Mouse (Mus musculus) skeletal muscle tissue, adult 2 months (tissue): ENCODE measurements around the gene Gabbr2.
A peak's percentile ranks its signal among the peaks of the same experiment; 100 is the strongest.
"Not testable (repeated sequence)": the region's sequence is repeated elsewhere in the genome, so short reads cannot be mapped to it uniquely, and the experiment has no call there.

Source experiments
- DNase-seq: peaks from one replicate; pipeline ENCODE4 v3.0.0-alpha.2; 2012; ENCODE audit warnings: low read depth, low spot score

Gene Gabbr2

DNA sequence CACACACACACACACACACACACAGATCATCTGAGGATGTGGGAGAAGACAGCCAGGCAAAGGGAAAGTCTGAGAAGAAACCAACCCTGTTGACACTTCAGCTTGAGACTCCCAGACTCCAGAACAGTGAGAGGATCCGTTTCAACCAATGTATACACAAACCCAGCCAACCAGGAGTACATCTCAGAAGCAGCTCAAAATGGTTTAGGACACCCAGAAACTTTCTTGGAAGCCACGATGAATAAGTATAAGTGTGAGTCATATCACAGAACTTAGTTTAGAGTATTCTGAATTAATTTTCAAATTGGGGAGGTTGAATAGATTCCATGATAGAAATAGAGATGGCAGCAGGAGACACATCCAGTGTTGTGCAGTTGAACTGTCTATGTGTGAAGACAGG, 335.7 kb downstream of the Gabbr2 start:
- DNase-seq: no peak

- no peak for DNase-seq
Measured at GRCm38 (mm10) chr4:46655298-46655697, 336.4 kb downstream of the Gabbr2 start.

- DNase-seq: peak; percentile 83
Measured at GRCm38 (mm10) chr4:46650086-46650753, 341.5 kb downstream of the Gabbr2 start, which contains the start of gene Tbc1d2. Gene Tbc1d2 (minus strand): TSS chr4:46650209.

DNA sequence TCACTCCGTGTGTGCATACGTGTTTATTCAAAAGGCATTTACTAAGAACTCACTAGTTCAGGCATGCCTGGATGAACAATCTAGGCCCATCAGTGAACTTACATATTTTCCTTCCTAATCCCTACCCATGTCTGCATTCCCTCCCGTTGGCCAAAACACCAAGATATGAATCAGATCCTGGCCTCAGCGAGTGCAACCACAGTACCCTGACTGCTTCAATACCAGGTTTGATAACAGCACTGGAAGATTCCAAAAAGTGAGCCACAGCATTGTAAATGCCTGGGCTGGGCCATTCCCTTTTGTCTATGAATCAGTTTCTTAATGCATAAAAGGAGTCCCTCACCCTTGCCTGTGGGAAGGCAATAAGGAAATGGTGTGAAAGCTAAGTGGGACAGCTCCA, 342.5 kb downstream of the Gabbr2 start:
- no peak for DNase-seq

- no peak for DNase-seq
Measured at GRCm38 (mm10) chr4:46643676-46644112, 348.0 kb downstream of the Gabbr2 start.

- peak; percentile 38 for DNase-seq
Measured at GRCm38 (mm10) chr4:46642924-46643675, 348.6 kb downstream of the Gabbr2 start.

GRCm38 (mm10) chr4:46641283-46641682, 350.4 kb downstream of the Gabbr2 start:
- DNase-seq: no peak

DNA sequence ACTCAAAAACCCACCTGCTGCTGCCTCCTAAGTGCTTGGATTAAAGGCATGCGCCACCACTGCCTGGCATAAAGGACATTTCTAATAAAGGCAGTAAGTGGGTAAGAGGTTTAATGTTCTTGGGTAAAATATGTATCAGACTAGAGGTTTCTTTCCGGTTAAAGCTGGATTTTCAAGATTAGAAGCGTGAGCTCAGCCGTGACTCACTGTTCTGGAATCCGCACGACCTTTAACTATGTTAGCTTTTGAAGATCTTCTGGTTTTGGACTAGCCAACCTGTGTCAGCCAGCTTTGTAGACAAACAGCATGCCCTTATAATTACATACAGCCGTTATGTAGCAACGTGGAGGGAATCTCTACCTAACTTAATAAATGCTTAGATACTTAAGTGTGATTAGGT, 351.8 kb downstream of the Gabbr2 start:
- no peak for DNase-seq

DNA sequence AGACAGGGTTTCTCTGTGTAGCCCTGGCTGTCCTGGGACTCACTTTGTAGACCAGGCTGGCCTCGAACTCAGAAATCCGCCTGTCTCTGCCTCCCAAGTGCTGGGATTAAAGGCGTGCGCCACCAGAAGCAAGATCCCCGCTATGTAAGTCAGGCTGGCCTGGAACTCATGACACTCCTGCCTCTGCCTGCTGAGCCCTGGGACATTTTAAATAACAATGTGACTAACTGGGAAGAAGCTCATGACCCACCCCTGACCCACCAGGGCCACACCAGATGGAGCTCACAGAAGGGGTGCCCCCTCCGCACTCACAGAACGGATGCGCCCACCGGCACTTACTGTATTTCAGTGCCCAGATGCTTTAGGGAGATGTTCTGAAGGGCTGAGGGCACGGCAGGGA, 354.4 kb downstream of the Gabbr2 start:
- DNase-seq: not testable (repeated sequence)

DNA sequence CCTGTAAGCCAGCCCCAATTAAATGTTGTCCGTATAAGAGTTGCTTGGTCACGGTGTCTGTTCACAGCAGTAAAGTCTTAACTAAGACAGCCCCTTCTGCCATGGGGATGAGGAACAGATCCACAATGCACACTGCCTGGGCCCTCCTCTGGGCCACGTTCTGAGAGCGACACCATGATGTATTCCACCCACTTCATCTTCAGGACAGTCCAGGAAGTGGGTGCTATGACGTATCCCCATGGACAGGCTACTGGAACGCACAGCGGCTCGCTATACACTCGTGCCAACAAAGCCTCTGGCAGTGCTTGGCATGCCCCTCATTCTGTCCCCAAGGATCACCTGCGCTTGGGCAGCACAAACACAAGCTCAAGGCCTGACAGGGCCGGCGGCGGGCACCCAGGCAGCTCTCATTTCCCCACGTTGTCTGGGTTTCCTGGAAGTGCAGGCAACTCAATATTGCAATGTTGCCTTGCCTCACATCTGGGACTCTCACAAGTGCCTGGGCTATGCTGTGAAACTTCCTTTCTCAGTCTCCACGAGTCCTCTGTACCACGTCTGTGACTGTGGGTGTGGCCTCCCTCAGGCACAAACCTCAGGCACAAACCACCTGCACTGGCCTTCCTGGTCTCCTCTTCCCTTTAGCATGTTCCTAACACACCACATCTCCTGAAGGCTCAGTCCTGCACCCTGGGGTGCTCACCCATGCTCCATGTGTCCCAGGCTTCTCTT, 355.8 kb downstream of the Gabbr2 start:
- no peak for DNase-seq

- DNase-seq: no peak
Measured at GRCm38 (mm10) chr4:46634881-46635280, 356.8 kb downstream of the Gabbr2 start.

DNA sequence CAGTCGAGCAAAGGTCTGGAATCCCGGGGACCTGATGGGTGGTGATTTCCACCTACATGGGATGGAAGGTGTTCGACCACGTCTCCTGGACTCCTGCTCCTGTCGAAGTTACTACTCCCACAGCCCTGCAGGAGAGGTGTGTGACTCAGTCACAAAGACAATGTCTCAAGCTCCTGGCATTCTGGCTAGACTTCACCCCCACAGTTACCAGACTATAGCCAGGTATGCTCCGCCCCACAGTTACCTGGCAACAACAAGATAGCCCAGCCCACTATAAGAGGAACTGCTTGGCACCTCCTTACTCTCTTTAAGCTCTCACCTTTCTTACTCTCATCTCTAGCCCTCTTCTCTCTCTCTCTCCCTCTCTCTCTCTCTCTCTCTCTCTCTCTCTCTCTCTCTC, 358.1 kb downstream of the Gabbr2 start:
- not testable (repeated sequence) for DNase-seq

GRCm38 (mm10) chr4:46632465-46632864, 359.2 kb downstream of the Gabbr2 start:
- DNase-seq: no peak

DNA sequence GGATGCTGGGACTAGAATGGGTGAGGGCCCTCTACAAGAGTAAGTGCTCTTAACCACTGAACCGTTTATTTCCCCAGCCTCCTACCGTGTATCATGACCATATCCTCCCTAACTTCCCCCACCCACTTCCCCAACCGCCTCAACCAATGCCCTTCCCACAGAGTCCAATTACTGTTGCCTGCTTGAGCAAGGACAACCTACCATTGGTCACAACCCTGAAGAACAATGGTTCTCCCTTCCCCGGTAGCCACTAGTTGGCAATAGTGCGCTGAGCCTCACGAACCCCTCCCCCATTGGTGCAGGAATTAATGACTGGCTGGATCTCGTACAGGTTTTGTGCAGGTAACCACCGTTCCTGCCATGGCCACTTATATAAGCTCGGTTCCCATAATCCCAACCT, 361.3 kb downstream of the Gabbr2 start:
- no peak for DNase-seq

DNA sequence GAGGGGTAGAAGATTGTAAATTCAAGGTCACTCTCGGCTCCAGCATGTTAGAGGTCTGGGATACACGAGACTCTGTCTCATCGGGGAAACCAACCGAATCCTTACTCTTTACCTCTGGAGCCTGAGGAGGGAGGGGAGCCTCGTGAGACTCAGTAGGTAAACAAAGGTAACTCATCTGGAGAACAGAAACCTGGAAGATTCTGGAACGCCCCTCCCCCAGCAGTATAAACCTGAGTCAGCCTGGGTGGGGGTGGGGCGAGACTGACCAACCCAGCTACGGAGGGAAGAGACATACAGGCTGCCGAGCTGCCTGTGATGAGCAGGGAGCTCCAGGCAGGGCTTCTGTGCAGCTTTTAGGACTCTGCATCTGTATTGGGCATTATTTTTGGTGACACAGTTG, 362.8 kb downstream of the Gabbr2 start:
- no peak for DNase-seq

GRCm38 (mm10) chr4:46628081-46628480, 363.6 kb downstream of the Gabbr2 start:
- no peak for DNase-seq

GRCm38 (mm10) chr4:46625101-46625500, 366.6 kb downstream of the Gabbr2 start:
- DNase-seq: no peak

GRCm38 (mm10) chr4:46623007-46623406, 368.7 kb downstream of the Gabbr2 start:
- DNase-seq: no peak

GRCm38 (mm10) chr4:46620946-46621345, 370.7 kb downstream of the Gabbr2 start:
- no peak for DNase-seq

- no peak for DNase-seq
Measured at GRCm38 (mm10) chr4:46620330-46620729, 371.3 kb downstream of the Gabbr2 start.

GRCm38 (mm10) chr4:46618196-46618817, 373.4 kb downstream of the Gabbr2 start:
- no peak for DNase-seq

- no peak for DNase-seq
Measured at GRCm38 (mm10) chr4:46617408-46617807, 374.3 kb downstream of the Gabbr2 start.
